Mouse (Mus musculus): ENCODE results near the gene 4931428L18Rik.
A peak's percentile ranks its signal among the peaks of the same experiment; 100 is the strongest.

4931428L18Rik gene

GRCm38 (mm10) chr1:31222564-31222963, at the start of gene 4931428L18Rik, which contains the start of gene Pih1d3:
4931428L18Rik (minus strand) TSS chr1:31222684.
Pih1d3 (plus strand) TSS chr1:31222838.
- DNase-seq (ENCODE audit: low read depth, low spot score) = peak; percentile 54

GRCm38 (mm10) chr1:31260218-31260923, 37.9 kb upstream of the 4931428L18Rik start:
- no peak for DNase-seq (ENCODE audit: low read depth, low spot score)

- DNase-seq (ENCODE audit: low read depth, low spot score) = peak; percentile 96
Measured at GRCm38 (mm10) chr1:31233319-31234036, 11.0 kb upstream of the 4931428L18Rik start.

GRCm38 (mm10) chr1:31220599-31221250, 1.8 kb downstream of the 4931428L18Rik start:
- DNase-seq (ENCODE audit: low read depth, low spot score) = no peak

DNA sequence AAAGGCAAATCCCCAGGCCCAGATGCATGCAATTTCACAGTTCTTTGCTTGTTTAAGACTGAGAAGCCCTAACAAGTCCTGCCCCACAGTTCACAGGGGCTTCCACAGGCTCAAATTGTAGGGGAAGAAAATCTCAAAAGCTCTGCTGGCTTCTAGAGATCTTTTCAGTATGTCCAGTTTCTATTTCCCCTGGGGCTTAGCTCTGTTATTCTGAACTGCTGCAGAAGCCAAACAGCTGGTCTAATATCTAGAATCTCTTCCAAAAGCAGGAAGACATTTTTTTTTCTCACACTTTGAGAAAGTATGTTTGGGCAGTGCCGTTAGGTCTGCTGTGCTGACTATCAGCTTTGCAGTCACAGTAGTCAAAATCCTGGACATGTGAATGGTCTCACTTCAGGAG, 7.7 kb downstream of the 4931428L18Rik start:
- DNase-seq (ENCODE audit: low read depth, low spot score) = no peak

DNA sequence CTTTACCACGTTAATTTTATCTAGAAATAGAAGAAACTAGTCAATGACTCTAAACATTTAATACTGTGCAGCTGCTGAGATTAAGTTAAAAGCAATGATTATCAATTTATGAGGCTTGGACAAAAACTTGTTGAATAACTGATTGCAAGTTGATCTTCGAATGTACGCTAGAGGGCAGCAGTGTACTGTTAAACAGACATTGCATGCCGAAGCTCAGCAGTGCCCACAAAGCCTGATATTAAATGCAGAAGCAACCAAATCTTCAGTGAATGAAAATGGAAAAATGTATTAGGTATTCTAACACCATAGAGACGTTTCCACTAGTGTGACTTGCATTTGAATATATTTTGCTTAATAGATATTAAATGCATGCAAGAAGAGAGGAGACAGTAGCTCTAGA, 12.3 kb downstream of the 4931428L18Rik start:
- DNase-seq (ENCODE audit: low read depth, low spot score) = peak; percentile 55

GRCm38 (mm10) chr1:31205770-31206169, 16.7 kb downstream of the 4931428L18Rik start:
- DNase-seq (ENCODE audit: low read depth, low spot score) = no peak

DNA sequence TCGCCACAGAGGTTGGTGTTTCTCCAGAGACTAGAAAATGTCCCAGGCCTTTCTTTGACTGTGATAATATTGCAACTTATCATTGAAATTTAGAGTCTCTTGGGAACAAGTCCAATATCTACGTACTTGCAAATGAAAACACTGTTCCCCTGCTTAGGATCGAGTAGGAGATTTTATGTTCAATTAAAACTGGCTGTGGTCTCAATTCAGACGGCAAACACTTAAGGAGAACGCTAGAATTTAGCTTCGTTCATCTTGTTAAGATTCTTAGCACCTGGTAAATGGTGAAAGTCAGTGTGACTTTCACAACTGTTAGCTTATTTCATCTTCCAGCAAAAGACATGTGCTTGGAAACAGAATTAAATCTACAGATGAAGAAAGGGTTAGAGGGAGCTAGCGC, 17.1 kb downstream of the 4931428L18Rik start:
- DNase-seq (ENCODE audit: low read depth, low spot score) = no peak

- DNase-seq (ENCODE audit: low read depth, low spot score) = no peak
Measured at GRCm38 (mm10) chr1:31203771-31204170, 18.7 kb downstream of the 4931428L18Rik start.

- DNase-seq (ENCODE audit: low read depth, low spot score) = no peak
Measured at GRCm38 (mm10) chr1:31196959-31197358, 25.5 kb downstream of the 4931428L18Rik start.

DNA sequence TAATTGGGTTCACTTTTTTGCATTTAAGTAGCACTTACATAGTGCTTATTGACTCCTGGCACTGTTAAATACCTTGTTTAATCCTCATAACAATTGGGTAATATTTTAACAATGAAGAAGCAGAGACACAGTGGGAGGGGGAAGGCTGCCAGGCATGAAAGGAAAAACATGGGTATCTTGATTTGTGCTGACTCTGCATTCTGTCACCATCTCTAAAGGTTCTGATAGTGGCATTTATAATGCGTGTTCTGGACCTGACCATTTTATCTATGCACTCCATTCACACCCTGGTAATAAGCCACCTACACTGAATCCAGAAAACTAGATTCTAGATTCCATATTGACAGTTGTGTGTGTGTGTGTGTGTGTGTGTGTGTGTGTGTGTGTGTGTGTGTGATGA, 26.9 kb downstream of the 4931428L18Rik start:
- DNase-seq (ENCODE audit: low read depth, low spot score) = no peak

- DNase-seq (ENCODE audit: low read depth, low spot score) = no peak
Measured at GRCm38 (mm10) chr1:31190237-31190866, 32.1 kb downstream of the 4931428L18Rik start.

DNA sequence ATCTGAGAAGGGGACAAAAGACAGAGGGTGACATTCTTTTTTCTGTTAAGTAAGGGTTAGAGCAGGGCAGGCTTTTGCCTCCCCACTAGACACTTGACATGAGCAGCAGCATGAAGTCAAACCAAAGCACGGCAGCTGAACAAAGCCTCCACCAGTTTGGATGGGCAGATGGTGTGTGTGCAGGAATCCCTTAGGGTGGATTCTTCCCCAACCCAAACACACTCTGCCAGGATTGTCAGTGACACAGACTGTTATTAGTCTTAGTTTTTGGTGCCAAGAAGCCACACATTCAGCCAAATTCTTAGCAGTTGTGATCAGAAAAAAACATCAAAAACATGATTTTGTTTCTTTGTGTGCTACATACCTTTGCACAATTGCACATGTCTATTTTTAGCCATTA, 44.2 kb downstream of the 4931428L18Rik start:
- DNase-seq (ENCODE audit: low read depth, low spot score) = no peak

- DNase-seq (ENCODE audit: low read depth, low spot score) = no peak
Measured at GRCm38 (mm10) chr1:31176101-31176500, 46.4 kb downstream of the 4931428L18Rik start, which contains the start of gene Lgsn. Lgsn (plus strand) TSS chr1:31176401.

- no peak for DNase-seq (ENCODE audit: low read depth, low spot score)
Measured at GRCm38 (mm10) chr1:31175401-31175800, 47.1 kb downstream of the 4931428L18Rik start.

- DNase-seq (ENCODE audit: low read depth, low spot score) = no peak
Measured at GRCm38 (mm10) chr1:31165326-31166121, 57.0 kb downstream of the 4931428L18Rik start.

- DNase-seq (ENCODE audit: low read depth, low spot score) = no peak
Measured at GRCm38 (mm10) chr1:31164527-31165189, 57.8 kb downstream of the 4931428L18Rik start.

DNA sequence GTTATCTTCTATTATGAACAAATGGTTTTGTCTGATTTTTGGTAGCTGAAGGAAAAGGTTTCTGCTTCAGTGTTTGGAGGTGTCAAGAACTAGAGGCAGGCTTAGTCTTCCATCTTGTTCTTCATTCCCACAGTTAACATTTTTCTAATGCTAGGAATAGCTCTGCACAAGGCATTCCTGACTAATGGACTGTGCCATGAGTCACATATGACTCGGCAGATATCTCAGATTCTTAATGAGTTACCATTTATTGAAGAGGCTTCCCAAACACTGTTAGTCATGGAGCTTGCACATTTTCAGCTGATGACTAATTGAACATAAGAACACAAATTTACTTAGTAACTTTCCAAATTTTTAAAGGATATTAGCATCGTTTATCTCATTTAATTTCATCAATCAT, 65.6 kb downstream of the 4931428L18Rik start:
- no peak for DNase-seq (ENCODE audit: low read depth, low spot score)

DNA sequence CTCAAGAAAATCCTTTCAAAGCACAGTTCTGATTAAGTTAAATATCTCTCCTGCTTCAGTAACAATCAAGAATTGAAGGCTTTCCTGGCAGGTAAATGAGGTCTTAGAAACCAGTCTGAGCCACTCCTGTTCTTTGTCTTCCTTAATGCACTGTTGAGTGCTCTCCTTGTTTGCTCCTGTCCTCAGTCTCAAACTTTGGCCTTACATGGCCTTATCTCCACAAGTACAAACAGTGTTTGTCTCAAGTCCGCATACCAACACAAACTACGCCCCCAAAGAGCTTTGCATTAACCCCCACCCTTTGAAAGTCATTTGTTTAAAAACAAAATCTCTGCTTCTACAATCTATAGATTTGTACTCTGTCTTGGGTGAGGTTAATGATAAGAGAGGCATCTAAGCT, 66.3 kb downstream of the 4931428L18Rik start:
- DNase-seq (ENCODE audit: low read depth, low spot score) = no peak

DNA sequence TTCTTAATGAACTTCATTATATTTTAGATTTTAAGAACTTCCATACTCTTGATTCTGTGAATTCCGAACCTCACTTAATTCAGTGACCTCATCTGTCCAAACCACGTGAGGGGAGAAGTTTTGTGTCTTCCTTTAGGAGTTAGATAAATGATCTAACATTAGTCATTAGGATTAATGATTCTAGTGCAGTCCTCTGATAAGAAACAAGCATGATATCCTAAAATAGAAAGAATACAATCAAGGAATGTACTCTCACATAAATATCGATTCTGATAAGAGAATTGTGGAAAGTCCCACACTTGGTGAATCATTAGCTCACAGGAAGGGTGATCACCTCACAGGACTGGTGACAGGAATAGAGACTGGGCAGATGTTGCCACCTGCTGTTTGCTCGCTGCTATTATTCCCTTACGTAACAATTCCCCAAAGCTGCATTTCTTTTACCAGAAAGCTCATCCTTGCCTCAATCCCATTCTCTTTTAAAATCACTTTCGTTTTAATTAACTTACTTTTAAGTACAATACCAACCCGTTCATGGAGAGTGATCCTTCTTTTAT, 68.6 kb downstream of the 4931428L18Rik start:
- DNase-seq (ENCODE audit: low read depth, low spot score) = peak; percentile 57
